Mouse (Mus musculus): ENCODE data around the gene Zfp692. TPM values are rescaled to one million over a fixed set of nuclear protein-coding genes. Genes with fewer than 3 reads are reported as not detected.

Gene Zfp692
- total and polyA plus RNA-seq, 3 experiments, result 25.7 to 38.0 TPM; not detected in 1

Other genes starting within 250 kb of the Zfp692 start
- gene Gm12248, start 213.9 kb upstream of the Zfp692 start, total RNA-seq (2012; rRNA removed), result 0.12 and 0.23 TPM in 2 replicates
- under 1 TPM in 1 of 2 experiments, not detected in 1; 0.65 TPM for gene Gm12248, start 213.9 kb upstream of the Zfp692 start, polyA plus RNA-seq (2012; ENCODE audit: insufficient read depth in 1 of 2, insufficient read length in 2 of 2, low read depth in 1 of 2, low replicate concordance in 2 of 2, missing spikeins in 1 of 2)
- gene Cnot8, start 202.9 kb upstream of the Zfp692 start, total RNA-seq (2012; rRNA removed), result 70.3 and 73.3 TPM in 2 replicates
- gene Cnot8, start 202.9 kb upstream of the Zfp692 start, polyA plus RNA-seq (2012; ENCODE audit: insufficient read depth in 1 of 2, insufficient read length in 2 of 2, low read depth in 1 of 2, low replicate concordance in 2 of 2, missing spikeins in 1 of 2), result 10 to 100 TPM in 1 of 2 experiments, not detected in 1; 52.9 TPM
- gene Gemin5, start 138.5 kb upstream of the Zfp692 start, total RNA-seq (2012; rRNA removed), result 68.7 and 71.9 TPM in 2 replicates
- 10 to 100 TPM; 46.5 to 52.5 TPM for gene Gemin5, start 138.5 kb upstream of the Zfp692 start, polyA plus RNA-seq (2012; ENCODE audit: insufficient read depth in 1 of 2, insufficient read length in 2 of 2, low read depth in 1 of 2, low replicate concordance in 2 of 2, missing spikeins in 1 of 2)
- 187 TPM in 2 replicates for gene Mrpl22, start 135.4 kb upstream of the Zfp692 start, total RNA-seq (2012; rRNA removed)
- 100 to 1,000 TPM in 1 of 2 experiments, not detected in 1; 144 TPM for gene Mrpl22, start 135.4 kb upstream of the Zfp692 start, polyA plus RNA-seq (2012; ENCODE audit: insufficient read depth in 1 of 2, insufficient read length in 2 of 2, low read depth in 1 of 2, low replicate concordance in 2 of 2, missing spikeins in 1 of 2)
- 2.9 and 3.7 TPM in 2 replicates for gene Igtp, start 107.5 kb upstream of the Zfp692 start, total RNA-seq (2012; rRNA removed)
- 1 to 10 TPM in 1 of 2 experiments, not detected in 1; 3.6 TPM for gene Igtp, start 107.5 kb upstream of the Zfp692 start, polyA plus RNA-seq (2012; ENCODE audit: insufficient read depth in 1 of 2, insufficient read length in 2 of 2, low read depth in 1 of 2, low replicate concordance in 2 of 2, missing spikeins in 1 of 2)
- 0.49 and 1.1 TPM in 2 replicates for gene Irgm2, start 107.5 kb upstream of the Zfp692 start, total RNA-seq (2012; rRNA removed)
- 1 to 10 TPM in 1 of 2 experiments, not detected in 1; 1.1 TPM for gene Irgm2, start 107.5 kb upstream of the Zfp692 start, polyA plus RNA-seq (2012; ENCODE audit: insufficient read depth in 1 of 2, insufficient read length in 2 of 2, low read depth in 1 of 2, low replicate concordance in 2 of 2, missing spikeins in 1 of 2)
- not detected in 2 replicates for gene 4930438A08Rik, start 32.3 kb upstream of the Zfp692 start, total RNA-seq (2012; rRNA removed)
- gene 4930438A08Rik, start 32.3 kb upstream of the Zfp692 start, polyA plus RNA-seq (2012; ENCODE audit: insufficient read depth in 1 of 2, insufficient read length in 2 of 2, low read depth in 1 of 2, low replicate concordance in 2 of 2, missing spikeins in 1 of 2), result not detected
- 27.2 and 39.5 TPM in 2 replicates for gene Zfp672, start 23.3 kb downstream of the Zfp692 start, total RNA-seq (2012; rRNA removed)
- gene Zfp672, start 23.3 kb downstream of the Zfp692 start, polyA plus RNA-seq (2012; ENCODE audit: insufficient read depth in 1 of 2, insufficient read length in 2 of 2, low read depth in 1 of 2, low replicate concordance in 2 of 2, missing spikeins in 1 of 2), result 10 to 100 TPM in 1 of 2 experiments, not detected in 1; 22.6 TPM
- gene Sh3bp5l, start 23.7 kb downstream of the Zfp692 start, total RNA-seq (2012; rRNA removed), result 27.3 and 31.7 TPM in 2 replicates
- gene Sh3bp5l, start 23.7 kb downstream of the Zfp692 start, polyA plus RNA-seq (2012; ENCODE audit: insufficient read depth in 1 of 2, insufficient read length in 2 of 2, low read depth in 1 of 2, low replicate concordance in 2 of 2, missing spikeins in 1 of 2), result 10 to 100 TPM in 1 of 2 experiments, not detected in 1; 32.8 TPM
- 0.19 TPM in 1 of 2 replicates, not detected in the other for gene Lypd8, start 72.0 kb downstream of the Zfp692 start, total RNA-seq (2012; rRNA removed)
- under 1 TPM in 1 of 2 experiments, not detected in 1; 0.31 TPM for gene Lypd8, start 72.0 kb downstream of the Zfp692 start, polyA plus RNA-seq (2012; ENCODE audit: insufficient read depth in 1 of 2, insufficient read length in 2 of 2, low read depth in 1 of 2, low replicate concordance in 2 of 2, missing spikeins in 1 of 2)
- not detected in 2 replicates for gene 1810065E05Rik, start 114.0 kb downstream of the Zfp692 start, total RNA-seq (2012; rRNA removed)
- gene 1810065E05Rik, start 114.0 kb downstream of the Zfp692 start, polyA plus RNA-seq (2012; ENCODE audit: insufficient read depth in 1 of 2, insufficient read length in 2 of 2, low read depth in 1 of 2, low replicate concordance in 2 of 2, missing spikeins in 1 of 2), result not detected
- gene Gm12253, start 125.5 kb downstream of the Zfp692 start, total RNA-seq (2012; rRNA removed), result not detected in 2 replicates
- 100 to 1,000 TPM in 1 of 2 experiments, not detected in 1; 109 TPM for gene Gm12253, start 125.5 kb downstream of the Zfp692 start, polyA plus RNA-seq (2012; ENCODE audit: insufficient read depth in 1 of 2, insufficient read length in 2 of 2, low read depth in 1 of 2, low replicate concordance in 2 of 2, missing spikeins in 1 of 2)
- gene Lypd9, start 145.9 kb downstream of the Zfp692 start, total RNA-seq (2012; rRNA removed), result not detected in 2 replicates
- not detected for gene Lypd9, start 145.9 kb downstream of the Zfp692 start, polyA plus RNA-seq (2012; ENCODE audit: insufficient read depth in 1 of 2, insufficient read length in 2 of 2, low read depth in 1 of 2, low replicate concordance in 2 of 2, missing spikeins in 1 of 2)
- not detected in 2 replicates for gene Olfr30, start 155.2 kb downstream of the Zfp692 start, total RNA-seq (2012; rRNA removed)
- not detected for gene Olfr30, start 155.2 kb downstream of the Zfp692 start, polyA plus RNA-seq (2012; ENCODE audit: insufficient read depth in 1 of 2, insufficient read length in 2 of 2, low read depth in 1 of 2, low replicate concordance in 2 of 2, missing spikeins in 1 of 2)
- not detected in 2 replicates for gene Olfr332, start 185.5 kb downstream of the Zfp692 start, total RNA-seq (2012; rRNA removed)
- not detected for gene Olfr332, start 185.5 kb downstream of the Zfp692 start, polyA plus RNA-seq (2012; ENCODE audit: insufficient read depth in 1 of 2, insufficient read length in 2 of 2, low read depth in 1 of 2, low replicate concordance in 2 of 2, missing spikeins in 1 of 2)
- gene Olfr331, start 195.5 kb downstream of the Zfp692 start, total RNA-seq (2012; rRNA removed), result not detected in 2 replicates
- gene Olfr331, start 195.5 kb downstream of the Zfp692 start, polyA plus RNA-seq (2012; ENCODE audit: insufficient read depth in 1 of 2, insufficient read length in 2 of 2, low read depth in 1 of 2, low replicate concordance in 2 of 2, missing spikeins in 1 of 2), result not detected
- not detected in 2 replicates for gene Olfr330, start 227.8 kb downstream of the Zfp692 start, total RNA-seq (2012; rRNA removed)
- not detected for gene Olfr330, start 227.8 kb downstream of the Zfp692 start, polyA plus RNA-seq (2012; ENCODE audit: insufficient read depth in 1 of 2, insufficient read length in 2 of 2, low read depth in 1 of 2, low replicate concordance in 2 of 2, missing spikeins in 1 of 2)
- not detected in 2 replicates for gene Olfr329-ps, start 239.4 kb downstream of the Zfp692 start, total RNA-seq (2012; rRNA removed)
- gene Olfr329-ps, start 239.4 kb downstream of the Zfp692 start, polyA plus RNA-seq (2012; ENCODE audit: insufficient read depth in 1 of 2, insufficient read length in 2 of 2, low read depth in 1 of 2, low replicate concordance in 2 of 2, missing spikeins in 1 of 2), result not detected
- gene Olfr328, start 248.6 kb downstream of the Zfp692 start, total RNA-seq (2012; rRNA removed), result 0.04 and 0.07 TPM in 2 replicates
- gene Olfr328, start 248.6 kb downstream of the Zfp692 start, polyA plus RNA-seq (2012; ENCODE audit: insufficient read depth in 1 of 2, insufficient read length in 2 of 2, low read depth in 1 of 2, low replicate concordance in 2 of 2, missing spikeins in 1 of 2), result not detected

All from MEL (cell line).